Mouse (Mus musculus): ENCODE measurements around the gene Ice1. TPM values are rescaled to one million over a fixed set of nuclear protein-coding genes. Genes with fewer than 3 reads are reported as not detected.

Gene Ice1
- polyA plus RNA-seq, 1 experiment = 82.5 TPM

DNA sequence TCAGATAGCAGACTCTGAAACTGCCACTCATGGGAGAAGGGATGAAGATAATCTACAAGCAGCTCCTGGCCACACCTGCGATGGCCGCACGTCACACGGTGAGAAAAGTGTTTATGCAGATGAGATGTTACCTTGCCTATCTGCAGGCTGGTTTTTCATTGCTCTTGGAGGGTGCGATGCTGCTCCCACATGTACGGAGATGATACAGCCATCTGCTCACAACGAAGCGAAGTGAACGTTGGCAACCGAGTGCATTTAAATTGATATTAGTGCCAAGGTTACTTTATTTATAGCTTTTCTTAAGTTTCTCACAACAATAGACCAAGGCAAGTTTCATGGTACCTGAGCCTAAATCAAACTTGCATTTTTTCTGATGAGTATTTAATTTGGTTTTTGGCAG is 37.6 kb upstream of the Ice1 start:
- WGBS = 50% methylated on average over 10 of the region's 10 CpGs
- DNase-seq = no peak
- H3K27me3 ChIP-seq (ENCODE audit: control insufficient read depth, insufficient read depth, low read length) = no peaks in the 10 kb centered on the region
- peaks cover 6% of the 10 kb centered on the region; the same call in 1 of the 2 replicates for H3K4me1 ChIP-seq (ENCODE audit: control insufficient read depth, insufficient read depth, low read length)
- TF ChIP-seq POLR2A (IDR thresholded peaks at IDR 0.05; ENCODE audit: borderline replicate concordance, insufficient read depth, low read length) (no peak), CTCF (IDR thresholded peaks at IDR 0.05; ENCODE audit: borderline replicate concordance, insufficient read depth, low read depth, low read length) (no peak)
- no peak overlapping the region for H3K4me3 ChIP-seq (replicated peaks; ENCODE audit: insufficient read depth, low read depth, low read length)
- H3K27ac ChIP-seq (ENCODE audit: insufficient read depth, low read length) = no peak overlapping the region

DNA sequence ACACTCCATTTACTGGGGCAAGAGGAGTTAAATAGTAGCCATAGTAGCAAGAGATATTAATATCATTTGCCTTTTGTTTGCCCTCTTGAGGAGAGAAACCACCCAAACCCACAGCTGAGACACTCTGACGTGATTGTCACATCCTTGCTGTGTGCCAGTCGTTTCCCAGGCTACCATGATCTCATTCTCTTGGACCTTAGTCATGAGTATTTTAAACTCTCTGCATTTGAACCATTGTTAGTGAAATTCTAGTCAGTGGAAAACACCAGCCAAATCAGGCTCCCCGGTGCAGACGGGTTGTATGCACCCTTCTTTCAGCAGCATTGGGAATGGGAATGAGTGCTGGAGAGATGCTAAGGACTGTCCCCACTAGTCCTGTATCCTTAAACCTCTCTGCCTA is 32.6 kb upstream of the Ice1 start:
- DNase-seq = no peak
- H3K4me3 ChIP-seq (replicated peaks; ENCODE audit: insufficient read depth, low read depth, low read length) = no peak overlapping the region
- H3K4me1 ChIP-seq (ENCODE audit: control insufficient read depth, insufficient read depth, low read length) = no peaks in the 10 kb centered on the region
- H3K27ac ChIP-seq (ENCODE audit: insufficient read depth, low read length) = no peak overlapping the region
- WGBS = 47% methylated on average over 4 of the region's 4 CpGs
- TF ChIP-seq POLR2A (IDR thresholded peaks at IDR 0.05; ENCODE audit: borderline replicate concordance, insufficient read depth, low read length) (no peak), CTCF (IDR thresholded peaks at IDR 0.05; ENCODE audit: borderline replicate concordance, insufficient read depth, low read depth, low read length) (no peak)
- H3K27me3 ChIP-seq (ENCODE audit: control insufficient read depth, insufficient read depth, low read length) = no peaks in the 10 kb centered on the region

DNA sequence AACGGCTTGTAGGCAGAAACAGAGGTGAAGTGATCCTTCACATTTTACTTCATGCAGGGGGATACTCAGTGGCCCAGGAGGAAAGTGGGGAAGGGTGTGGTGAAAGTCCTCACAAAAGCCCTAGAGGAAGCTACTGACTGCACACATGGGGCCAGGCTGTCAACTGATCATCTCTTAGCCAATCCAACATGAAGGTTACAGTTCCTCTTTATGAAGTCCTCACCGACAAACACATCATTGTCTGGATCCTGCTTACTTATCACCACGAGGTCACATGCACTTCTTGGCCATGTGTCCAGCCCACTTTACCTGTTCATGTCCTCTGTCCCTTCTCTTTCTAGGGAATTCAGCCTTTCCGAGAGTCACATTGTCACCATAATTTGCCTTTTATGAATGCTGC is 22.3 kb upstream of the Ice1 start:
- Histone ChIP-seq H3K4me1 (ENCODE audit: control insufficient read depth, insufficient read depth, low read length) (no peaks in the 10 kb centered on the region), H3K27ac (ENCODE audit: insufficient read depth, low read length) (no peak overlapping the region), H3K4me3 (replicated peaks; ENCODE audit: insufficient read depth, low read depth, low read length) (no peak overlapping the region), H3K27me3 (ENCODE audit: control insufficient read depth, insufficient read depth, low read length) (no peaks in the 10 kb centered on the region)
- DNase-seq = no peak
- 74% methylated on average over 4 of the region's 4 CpGs for WGBS
- no peak for TF ChIP-seq CTCF (IDR thresholded peaks at IDR 0.05; ENCODE audit: borderline replicate concordance, insufficient read depth, low read depth, low read length)
- no peak for TF ChIP-seq POLR2A (IDR thresholded peaks at IDR 0.05; ENCODE audit: borderline replicate concordance, insufficient read depth, low read length)

- Histone ChIP-seq H3K4me1 (ENCODE audit: control insufficient read depth, insufficient read depth, low read length) (no peaks in the 10 kb centered on the region), H3K27ac (ENCODE audit: insufficient read depth, low read length) (no peak overlapping the region), H3K4me3 (replicated peaks; ENCODE audit: insufficient read depth, low read depth, low read length) (no peak overlapping the region), H3K27me3 (ENCODE audit: control insufficient read depth, insufficient read depth, low read length) (no peaks in the 10 kb centered on the region)
- no peak for DNase-seq
- no peak for TF ChIP-seq POLR2A (IDR thresholded peaks at IDR 0.05; ENCODE audit: borderline replicate concordance, insufficient read depth, low read length)
- TF ChIP-seq CTCF (IDR thresholded peaks at IDR 0.05; ENCODE audit: borderline replicate concordance, insufficient read depth, low read depth, low read length) = no peak
- 67% methylated on average over 4 of the region's 4 CpGs for WGBS
These were observed 19.3 kb upstream of the Ice1 start for GRCm38 (mm10) chr13:70656741-70657140.

- Histone ChIP-seq H3K27me3 (ENCODE audit: control insufficient read depth, insufficient read depth, low read length) (no peaks in the 10 kb centered on the region), H3K4me1 (ENCODE audit: control insufficient read depth, insufficient read depth, low read length) (no peaks in the 10 kb centered on the region), H3K27ac (ENCODE audit: insufficient read depth, low read length) (no peak overlapping the region), H3K4me3 (replicated peaks; ENCODE audit: insufficient read depth, low read depth, low read length) (no peak overlapping the region)
- no peak for DNase-seq
- no peak for TF ChIP-seq POLR2A (IDR thresholded peaks at IDR 0.05; ENCODE audit: borderline replicate concordance, insufficient read depth, low read length)
- no peak for TF ChIP-seq CTCF (IDR thresholded peaks at IDR 0.05; ENCODE audit: borderline replicate concordance, insufficient read depth, low read depth, low read length)
- WGBS = 87% methylated on average over 8 of the region's 8 CpGs
These were observed 18.9 kb upstream of the Ice1 start for GRCm38 (mm10) chr13:70656329-70656728.

DNA sequence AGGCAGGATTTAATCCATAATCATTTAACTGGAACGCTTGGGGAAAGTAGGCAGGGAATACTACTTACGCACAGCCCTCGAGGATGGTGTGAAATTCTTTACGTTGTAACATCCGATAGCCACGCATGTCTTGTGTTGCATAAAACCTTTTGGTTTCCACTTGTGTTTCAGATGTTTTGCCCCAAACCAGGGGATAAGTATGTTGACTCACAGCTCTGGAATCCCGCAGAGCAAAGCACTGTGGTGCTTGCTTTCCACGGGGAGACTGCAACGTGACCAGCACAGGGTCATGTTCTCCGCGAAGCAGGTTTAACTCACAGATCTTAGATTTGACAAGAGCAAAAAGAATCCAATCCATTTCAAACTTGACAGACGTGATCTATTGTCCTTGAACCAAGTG is 18.1 kb upstream of the Ice1 start:
- WGBS = 84% methylated on average over 12 of the region's 12 CpGs
- Histone ChIP-seq H3K27ac (ENCODE audit: insufficient read depth, low read length) (no peak overlapping the region), H3K4me3 (replicated peaks; ENCODE audit: insufficient read depth, low read depth, low read length) (no peak overlapping the region), H3K27me3 (ENCODE audit: control insufficient read depth, insufficient read depth, low read length) (no peaks in the 10 kb centered on the region), H3K4me1 (ENCODE audit: control insufficient read depth, insufficient read depth, low read length) (no peaks in the 10 kb centered on the region)
- DNase-seq = no peak
- TF ChIP-seq CTCF (IDR thresholded peaks at IDR 0.05; ENCODE audit: borderline replicate concordance, insufficient read depth, low read depth, low read length) = no peak
- no peak for TF ChIP-seq POLR2A (IDR thresholded peaks at IDR 0.05; ENCODE audit: borderline replicate concordance, insufficient read depth, low read length)

DNA sequence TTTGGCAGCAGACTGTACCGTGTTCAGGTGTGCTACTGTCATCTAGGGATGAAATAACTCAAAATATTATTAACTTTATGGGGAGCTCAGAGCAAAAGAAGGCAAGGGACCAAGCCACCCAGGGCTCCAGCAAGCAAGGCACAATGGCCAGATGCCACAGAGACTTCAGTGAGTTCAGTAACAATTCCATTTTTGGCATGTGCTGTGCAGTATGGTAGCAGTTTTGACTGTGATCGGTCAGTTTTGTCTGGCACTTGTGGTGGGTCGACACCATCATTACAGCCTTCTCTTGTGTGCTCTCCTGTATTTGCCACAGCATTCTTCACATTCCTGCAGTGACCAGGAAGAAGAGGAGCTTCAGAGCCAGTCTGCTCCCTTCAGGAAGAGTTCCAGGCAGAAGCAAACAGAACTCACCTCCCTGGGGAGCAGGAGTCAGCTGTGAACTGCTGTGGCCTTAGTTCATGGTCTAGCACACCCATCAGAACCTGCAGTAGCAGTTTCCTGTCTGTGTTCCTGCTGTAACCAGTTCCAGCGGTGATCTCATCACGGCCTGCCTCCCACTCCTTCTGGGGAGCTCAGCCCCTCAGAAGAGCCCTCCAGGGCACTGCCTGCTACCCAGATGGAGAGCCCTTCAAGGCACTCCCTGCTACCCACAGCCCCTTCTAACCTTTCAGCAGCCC is 16.8 kb upstream of the Ice1 start:
- WGBS = 61% methylated on average over 5 of the region's 5 CpGs
- TF ChIP-seq POLR2A (IDR thresholded peaks at IDR 0.05; ENCODE audit: borderline replicate concordance, insufficient read depth, low read length) = no peak
- no peak for TF ChIP-seq CTCF (IDR thresholded peaks at IDR 0.05; ENCODE audit: borderline replicate concordance, insufficient read depth, low read depth, low read length)
- Histone ChIP-seq H3K4me1 (ENCODE audit: control insufficient read depth, insufficient read depth, low read length) (no peaks in the 10 kb centered on the region), H3K4me3 (replicated peaks; ENCODE audit: insufficient read depth, low read depth, low read length) (no peak overlapping the region), H3K27ac (ENCODE audit: insufficient read depth, low read length) (no peak overlapping the region), H3K27me3 (ENCODE audit: control insufficient read depth, insufficient read depth, low read length) (no peaks in the 10 kb centered on the region)
- DNase-seq = no peak

GRCm38 (mm10) chr13:70653457-70653856 is 16.0 kb upstream of the Ice1 start:
- Histone ChIP-seq H3K4me3 (replicated peaks; ENCODE audit: insufficient read depth, low read depth, low read length) (no peak overlapping the region), H3K27ac (ENCODE audit: insufficient read depth, low read length) (no peak overlapping the region), H3K27me3 (ENCODE audit: control insufficient read depth, insufficient read depth, low read length) (no peaks in the 10 kb centered on the region), H3K4me1 (ENCODE audit: control insufficient read depth, insufficient read depth, low read length) (no peaks in the 10 kb centered on the region)
- DNase-seq = no peak
- WGBS = 87% methylated on average over 2 of the region's 2 CpGs
- TF ChIP-seq CTCF (IDR thresholded peaks at IDR 0.05; ENCODE audit: borderline replicate concordance, insufficient read depth, low read depth, low read length) = no peak
- TF ChIP-seq POLR2A (IDR thresholded peaks at IDR 0.05; ENCODE audit: borderline replicate concordance, insufficient read depth, low read length) = no peak

Measured in cerebellum, adult 2 months (tissue).